Mouse (Mus musculus) lung, postnatal 0 days (tissue): ENCODE results near the gene Dapk1. TPM values are rescaled to one million over a fixed set of nuclear protein-coding genes. Genes with fewer than 3 reads are reported as not detected.
A peak's percentile ranks its signal among the peaks of the same experiment; 100 is the strongest.

Experiments
- ATAC-seq: fragments of 200-750 bp; cut with Nextera tagmentation; 2 replicates; pipeline ENCODE4 v1.8.0; 2017; ENCODE audit warnings: moderate library complexity
- DNase-seq: peaks from one replicate; pipeline ENCODE4 v3.0.0-alpha.2; 2016; ENCODE audit warnings: low spot score
- H3K27ac ChIP-seq: fragments of 300-500 bp; sonication (generic); 2 replicates; pipeline ENCODE4 v1.5.1; 2014; ENCODE audit warnings: antibody characterized with exemption, mild to moderate bottlenecking, low read length, mixed read lengths
- H3K27me3 ChIP-seq: fragments of 300-500 bp; sonication (generic); replicated peaks from 2 replicates; pipeline ENCODE4 v1.6.1; 2014; ENCODE audit warnings: low read length, mixed read lengths; ENCODE audit not compliant: insufficient read depth
- H3K36me3 ChIP-seq: fragments of 300-500 bp; sonication (generic); 2 replicates; pipeline ENCODE4 v1.6.1; 2014; ENCODE audit warnings: low read length, mixed read lengths; ENCODE audit not compliant: insufficient read depth
- H3K4me1 ChIP-seq: fragments of 300-500 bp; sonication (generic); 2 replicates; pipeline ENCODE4 v1.6.1; 2014; ENCODE audit warnings: antibody characterized with exemption, low read depth, low read length, mixed read lengths; ENCODE audit not compliant: insufficient read depth
- H3K4me2 ChIP-seq: fragments of 300-500 bp; sonication (generic); replicated peaks from 2 replicates; pipeline ENCODE4 v1.6.1; 2014; ENCODE audit warnings: low read depth, mild to moderate bottlenecking, low read length, moderate library complexity, mixed read lengths
- H3K4me3 ChIP-seq: fragments of 300-500 bp; sonication (generic); 2 replicates; pipeline ENCODE4 v1.5.1; 2014; ENCODE audit warnings: low read depth, low read length
- H3K9ac ChIP-seq: fragments of 300-500 bp; sonication (generic); replicated peaks from 2 replicates; pipeline ENCODE4 v1.6.1; 2014; ENCODE audit warnings: low read depth, mild to moderate bottlenecking
- H3K9me3 ChIP-seq: fragments of 300-500 bp; sonication (generic); 2 replicates; pipeline ENCODE4 v1.6.1; 2016; ENCODE audit warnings: low read length, mixed read lengths
- CTCF ChIP-seq: IDR thresholded peaks from 2 replicates; pipeline ENCODE4 v1.5.1; 2016; ENCODE audit warnings: antibody characterized with exemption, mild to moderate bottlenecking
- EP300 ChIP-seq: IDR thresholded peaks from 2 replicates; pipeline ENCODE4 v1.6.1; 2016; ENCODE audit warnings: antibody characterized with exemption, mild to moderate bottlenecking, control low read depth
- whole genome bisulfite sequencing: fragments of 180-500 bp; shearing (Covaris S2); extraction: QIAGEN DNeasy Blood & Tissue Kit; methylation state at CpG from one replicate; pipeline ENCODE4 v1.1.7; 2014; 5-methylcytosine and 5-hydroxymethylcytosine counted together
- polyA plus RNA-seq: library from polyadenylated mRNA; unstranded; fragments of >200 nt; fragmentation: Nextera tagmentation; extraction: Ambion mirVana; gene quantifications from 2 replicates; pipeline ENCODE4 v1.2.1, GENCODE M21; 2015

Dapk1 gene
- polyA plus RNA-seq, 1 experiment from 2014 or later, result 48.7 TPM

DNA sequence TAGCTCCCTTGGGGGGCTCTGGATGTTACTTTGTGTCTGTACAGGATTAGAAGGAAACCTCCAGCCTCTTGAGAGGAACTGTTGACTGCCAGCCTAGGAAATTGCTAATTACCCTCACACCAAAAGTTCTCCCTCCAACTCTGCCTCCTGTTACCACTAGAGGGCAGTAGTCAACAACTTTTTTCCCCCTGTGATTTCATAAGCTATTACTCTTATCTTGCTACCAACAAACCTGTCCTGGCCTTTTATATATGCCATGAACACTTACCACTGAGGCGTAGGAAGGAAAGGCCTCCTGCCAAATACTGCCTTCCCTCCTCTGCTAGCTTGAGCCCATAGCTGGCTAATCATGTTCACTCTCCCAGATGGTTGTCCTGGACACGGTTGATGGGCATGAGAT lies 146.8 kb downstream of the Dapk1 start:
- DNase-seq, result peak; percentile 65
- Histone ChIP-seq H3K4me3 (no peak overlapping the region), H3K9ac (no peak overlapping the region), H3K36me3 (peaks cover 45% of the 10 kb centered on the region), H3K9me3 (no peaks in the 10 kb centered on the region), H3K4me2 (no peak overlapping the region), H3K4me1 (no peaks in the 10 kb centered on the region), H3K27ac (no peak overlapping the region), H3K27me3 (no peaks in the 10 kb centered on the region)
- WGBS, result 87% methylated on average over 2 of the region's 2 CpGs
- no peak for ATAC-seq
- TF ChIP-seq CTCF (peak; percentile 67), EP300 (no peak)

DNA sequence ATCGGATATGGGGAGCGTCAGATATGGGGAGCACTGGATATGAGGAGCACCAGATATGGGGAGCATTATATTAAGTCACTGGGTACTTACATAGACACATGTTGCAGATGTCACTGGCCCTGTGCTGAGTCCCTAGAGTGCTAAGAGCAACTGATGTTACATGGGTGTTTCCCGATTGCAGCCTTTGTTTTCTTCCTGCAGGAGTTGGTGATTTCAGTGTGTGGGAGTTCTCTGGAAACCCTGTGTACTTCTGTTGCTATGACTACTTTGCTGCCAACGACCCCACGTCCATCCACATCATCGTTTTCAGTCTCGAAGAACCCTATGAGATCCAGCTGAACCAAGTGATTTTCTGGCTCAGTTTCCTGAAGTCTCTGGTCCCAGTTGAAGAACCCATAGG lies 149.2 kb downstream of the Dapk1 start:
- Histone ChIP-seq H3K27ac (no peak overlapping the region), H3K9me3 (no peaks in the 10 kb centered on the region), H3K4me1 (no peaks in the 10 kb centered on the region), H3K4me2 (no peak overlapping the region), H3K4me3 (no peak overlapping the region), H3K36me3 (peaks cover 47% of the 10 kb centered on the region), H3K27me3 (no peaks in the 10 kb centered on the region), H3K9ac (no peak overlapping the region)
- WGBS, result 94% methylated on average over 7 of the region's 7 CpGs
- DNase-seq (no peak), ATAC-seq (no peak)
- TF ChIP-seq CTCF (no peak), EP300 (no peak)

DNA sequence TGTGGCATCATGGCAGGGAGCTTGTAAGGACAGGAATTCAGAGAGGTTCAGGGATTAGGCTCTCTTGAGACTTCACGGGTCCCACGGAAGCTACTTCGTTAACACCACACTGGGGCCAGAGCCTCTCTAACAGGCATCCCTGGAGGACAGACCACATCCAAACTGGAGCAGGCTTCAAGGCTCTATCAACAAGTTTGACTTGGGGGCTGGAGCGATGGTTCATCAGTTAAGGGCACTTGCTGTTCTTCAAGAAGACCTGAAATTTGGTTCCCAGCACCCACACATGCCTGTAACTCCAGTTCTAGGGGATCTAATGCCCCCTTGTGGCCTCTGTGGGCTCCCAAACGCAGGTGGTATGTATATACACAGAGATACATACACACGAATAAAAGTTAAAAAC lies 151.5 kb downstream of the Dapk1 start:
- TF ChIP-seq EP300, result no peak
- no peak for TF ChIP-seq CTCF
- H3K9me3 ChIP-seq, result no peaks in the 10 kb centered on the region
- H3K27me3 ChIP-seq, result no peaks in the 10 kb centered on the region
- ATAC-seq (no peak), DNase-seq (no peak)
- H3K27ac ChIP-seq, result no peak overlapping the region
- no peak overlapping the region for H3K4me3 ChIP-seq
- H3K4me1 ChIP-seq, result no peaks in the 10 kb centered on the region
- peaks cover 61% of the 10 kb centered on the region for H3K36me3 ChIP-seq
- H3K9ac ChIP-seq, result no peak overlapping the region
- H3K4me2 ChIP-seq, result no peak overlapping the region
- 93% methylated on average over 6 of the region's 6 CpGs for WGBS

DNA sequence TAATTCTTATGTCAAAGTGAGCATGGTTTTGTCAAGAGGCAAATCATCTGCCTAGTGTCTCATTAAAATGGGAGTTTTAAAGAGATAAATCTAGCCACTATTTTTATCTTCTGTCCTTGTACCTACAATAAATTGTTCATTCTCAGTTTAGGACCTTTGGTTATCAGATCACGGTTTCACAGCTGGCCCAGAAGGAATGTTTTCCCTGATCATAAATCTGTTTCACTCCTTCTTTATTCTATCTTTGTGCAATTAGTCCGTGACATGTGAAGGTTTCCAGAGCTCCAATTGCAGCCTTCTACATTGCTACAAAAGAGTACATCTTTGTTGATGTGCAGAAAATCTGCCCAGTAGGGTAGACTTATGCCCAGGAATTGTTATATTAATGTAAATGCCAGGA lies 153.5 kb downstream of the Dapk1 start:
- ATAC-seq (no peak), DNase-seq (no peak)
- WGBS, result 64% methylated on average over 2 of the region's 2 CpGs

DNA sequence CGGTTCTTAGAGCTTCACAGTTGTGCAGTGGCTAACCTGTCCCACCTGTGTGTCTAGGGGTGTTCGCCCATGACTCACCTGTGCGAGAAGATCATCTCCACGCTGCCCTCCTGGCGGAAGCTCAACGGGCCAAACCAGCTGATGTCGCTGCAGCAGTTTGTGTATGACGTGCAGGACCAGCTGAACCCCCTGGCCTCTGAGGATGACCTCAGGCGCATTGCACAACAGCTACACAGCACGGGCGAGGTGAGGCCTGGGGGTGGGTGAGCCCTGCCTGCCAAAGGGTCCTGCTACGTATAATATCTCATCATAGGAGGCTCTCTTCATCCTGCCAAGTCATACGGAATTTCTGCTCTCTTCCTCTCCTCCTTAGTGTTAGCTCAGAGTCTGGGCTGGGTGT lies 155.5 kb downstream of the Dapk1 start:
- DNase-seq (no peak), ATAC-seq (no peak)
- no peak for TF ChIP-seq CTCF
- no peak for TF ChIP-seq EP300
- H3K4me2 ChIP-seq, result no peak overlapping the region
- no peak overlapping the region for H3K9ac ChIP-seq
- H3K36me3 ChIP-seq, result peaks cover 46% of the 10 kb centered on the region
- H3K4me3 ChIP-seq, result no peak overlapping the region
- H3K27ac ChIP-seq, result no peak overlapping the region
- 78% methylated on average over 13 of the region's 13 CpGs for WGBS
- H3K27me3 ChIP-seq, result no peaks in the 10 kb centered on the region
- no peaks in the 10 kb centered on the region for H3K4me1 ChIP-seq
- no peaks in the 10 kb centered on the region for H3K9me3 ChIP-seq

More for the DNA sequence above, 153.5 kb downstream of the Dapk1 start:
- Histone ChIP-seq H3K4me1 (no peaks in the 10 kb centered on the region), H3K27ac (no peak overlapping the region), H3K9ac (no peak overlapping the region), H3K9me3 (no peaks in the 10 kb centered on the region), H3K27me3 (no peaks in the 10 kb centered on the region), H3K36me3 (peaks cover 50% of the 10 kb centered on the region), H3K4me3 (no peak overlapping the region), H3K4me2 (no peak overlapping the region)
- no peak for TF ChIP-seq EP300
- no peak for TF ChIP-seq CTCF

DNA sequence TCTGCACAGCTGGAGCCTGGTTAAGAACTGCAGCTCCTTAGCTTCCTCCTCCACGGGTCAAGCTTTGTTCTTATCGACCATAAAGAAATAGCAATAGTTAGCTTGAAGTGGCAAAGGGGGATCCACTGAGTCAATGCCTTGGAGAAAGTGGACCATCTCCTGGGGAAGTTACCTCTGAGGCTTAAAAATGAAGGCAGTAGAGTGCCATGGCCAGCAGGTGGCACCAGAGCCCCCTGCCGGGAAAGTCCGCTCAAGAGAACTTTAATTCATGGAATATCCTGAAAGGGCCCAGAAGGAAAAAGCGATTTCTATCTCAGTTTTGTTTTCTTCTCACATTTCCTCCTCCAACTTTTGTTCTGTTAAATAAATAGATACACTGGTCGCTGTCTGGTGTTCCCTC lies 157.4 kb downstream of the Dapk1 start:
- no peaks in the 10 kb centered on the region for H3K4me1 ChIP-seq
- ATAC-seq, result no peak
- WGBS, result 32% methylated on average over 6 of the region's 6 CpGs
- peaks cover 45% of the 10 kb centered on the region; the same call in 1 of the 2 replicates for H3K36me3 ChIP-seq
- peak; percentile 56 for DNase-seq
- H3K9me3 ChIP-seq, result no peaks in the 10 kb centered on the region
- no peak overlapping the region for H3K9ac ChIP-seq
- TF ChIP-seq CTCF (peak; percentile 82), EP300 (no peak)
- H3K27me3 ChIP-seq, result no peaks in the 10 kb centered on the region
- no peak overlapping the region for H3K4me2 ChIP-seq
- no peak overlapping the region for H3K27ac ChIP-seq
- no peak overlapping the region for H3K4me3 ChIP-seq

DNA sequence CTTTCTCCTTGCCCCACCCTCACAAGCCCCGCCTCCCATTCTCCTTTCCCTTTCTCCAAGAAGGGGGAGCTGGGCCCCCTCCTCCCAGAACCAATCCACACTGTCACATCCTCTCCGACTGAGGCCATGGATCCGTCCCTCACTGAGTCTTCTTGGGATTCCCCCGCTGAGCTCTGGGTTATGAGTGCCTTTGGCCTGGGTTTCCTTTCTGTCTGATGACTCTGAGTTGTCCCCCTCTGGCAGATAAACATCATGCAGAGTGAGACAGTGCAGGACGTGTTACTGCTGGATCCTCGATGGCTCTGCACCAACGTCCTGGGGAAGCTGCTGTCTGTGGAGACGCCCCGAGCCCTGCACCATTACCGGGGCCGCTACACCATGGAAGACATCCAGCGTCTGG lies 158.6 kb downstream of the Dapk1 start:
- Histone ChIP-seq H3K27me3 (no peaks in the 10 kb centered on the region), H3K36me3 (peaks cover 45% of the 10 kb centered on the region; the same call in 1 of the 2 replicates), H3K27ac (no peak overlapping the region), H3K9me3 (no peaks in the 10 kb centered on the region), H3K4me1 (no peaks in the 10 kb centered on the region), H3K4me3 (no peak overlapping the region), H3K4me2 (no peak overlapping the region), H3K9ac (no peak overlapping the region)
- TF ChIP-seq EP300 (no peak), CTCF (no peak)
- WGBS, result 85% methylated on average over 12 of the region's 12 CpGs
- ATAC-seq (no peak; the same call in 1 of the 2 replicates), DNase-seq (no peak)
